Mouse (Mus musculus): Measurements from ENCODE around the gene Cass4.
A peak's percentile ranks its signal among the peaks of the same experiment; 100 is the strongest.

Cass4 gene

DNA sequence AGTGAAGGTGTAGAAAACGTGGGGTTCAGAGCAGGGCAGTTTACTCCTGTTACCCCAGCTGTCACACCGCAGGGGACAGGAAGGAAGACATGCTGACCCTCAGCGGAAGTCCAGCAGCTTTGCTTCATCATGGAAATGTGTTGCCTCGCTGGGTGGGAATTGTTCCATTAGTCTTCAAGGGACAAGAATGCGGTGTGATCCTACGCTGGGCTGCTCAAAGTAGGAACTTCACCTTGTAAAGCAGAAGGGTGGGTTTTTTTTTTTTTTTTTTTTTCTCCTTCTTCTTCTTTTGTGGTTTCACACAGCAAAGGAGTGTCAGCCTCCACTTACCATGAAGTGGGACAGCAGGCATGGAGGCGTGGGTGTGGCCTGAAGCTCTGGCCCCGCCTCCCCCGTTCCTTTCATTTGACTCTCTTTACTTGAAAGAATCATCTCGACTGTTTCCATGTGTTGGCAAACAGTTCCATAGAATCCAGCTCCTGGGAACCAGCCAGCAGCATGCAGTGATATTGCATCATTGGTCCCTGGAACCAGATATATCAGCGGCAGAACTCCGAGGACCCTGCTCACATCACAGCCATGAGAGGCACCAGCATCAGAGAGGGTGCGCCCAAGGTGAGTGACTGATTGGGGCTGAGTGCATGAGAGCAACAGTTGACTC is at the start of gene Cass4:
Gene Cass4 (plus strand): TSS at position 404 of the 661 bp plus-strand sequence.
- DNase-seq (ENCODE audit: extremely low read depth, insufficient read length, low spot score) = no peak

DNA sequence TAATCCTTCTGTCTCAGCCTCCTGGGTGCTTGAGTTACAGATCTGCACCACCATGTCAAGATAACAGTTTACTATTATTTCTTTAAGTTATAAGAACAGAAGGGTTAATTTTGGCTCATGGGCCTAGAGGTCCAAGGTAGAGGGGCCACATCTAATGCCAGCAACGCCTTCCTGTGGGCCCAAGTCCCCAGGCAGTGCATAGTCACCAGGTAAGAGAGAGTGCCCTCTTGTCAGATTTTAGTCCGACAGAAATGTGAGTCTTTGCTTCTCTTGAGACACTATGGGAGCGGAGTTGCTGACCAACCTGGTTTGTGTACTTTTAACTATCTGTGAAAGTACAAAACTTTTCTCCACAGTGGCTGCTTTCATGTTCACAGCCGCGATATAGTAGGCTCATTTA is 48.9 kb upstream of the Cass4 start:
- no peak for DNase-seq (ENCODE audit: extremely low read depth, insufficient read length, low spot score)

DNA sequence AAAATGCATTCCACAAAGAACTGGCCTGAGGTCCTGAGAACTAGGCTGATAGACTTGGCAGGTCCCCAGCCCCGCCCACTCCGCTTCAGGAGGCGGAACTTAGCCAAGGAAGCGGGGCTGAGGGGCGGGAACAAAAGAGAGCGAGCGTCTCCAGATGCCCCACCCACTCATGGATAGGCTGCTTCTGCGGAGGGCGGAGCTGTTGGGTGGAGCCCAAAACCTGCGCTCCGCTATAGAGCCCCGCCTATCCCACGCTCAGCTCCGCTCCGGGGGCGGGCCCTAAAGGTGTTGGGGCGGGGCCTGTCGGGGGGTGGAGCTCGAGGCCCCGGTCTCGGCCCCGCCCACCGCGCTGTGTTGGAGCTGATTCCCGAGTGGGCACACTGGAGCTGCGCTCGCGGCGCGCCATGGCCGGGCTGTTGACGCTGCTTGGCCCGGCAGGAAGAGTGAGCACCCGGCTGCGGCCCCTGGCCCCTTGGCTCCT is 48.3 kb upstream of the Cass4 start, which contains the start of gene Fam210b:
Gene Fam210b (plus strand): TSS at position 308 of the 481 bp plus-strand sequence.
- peak; percentile 92 for DNase-seq (ENCODE audit: extremely low read depth, insufficient read length, low spot score)

DNA sequence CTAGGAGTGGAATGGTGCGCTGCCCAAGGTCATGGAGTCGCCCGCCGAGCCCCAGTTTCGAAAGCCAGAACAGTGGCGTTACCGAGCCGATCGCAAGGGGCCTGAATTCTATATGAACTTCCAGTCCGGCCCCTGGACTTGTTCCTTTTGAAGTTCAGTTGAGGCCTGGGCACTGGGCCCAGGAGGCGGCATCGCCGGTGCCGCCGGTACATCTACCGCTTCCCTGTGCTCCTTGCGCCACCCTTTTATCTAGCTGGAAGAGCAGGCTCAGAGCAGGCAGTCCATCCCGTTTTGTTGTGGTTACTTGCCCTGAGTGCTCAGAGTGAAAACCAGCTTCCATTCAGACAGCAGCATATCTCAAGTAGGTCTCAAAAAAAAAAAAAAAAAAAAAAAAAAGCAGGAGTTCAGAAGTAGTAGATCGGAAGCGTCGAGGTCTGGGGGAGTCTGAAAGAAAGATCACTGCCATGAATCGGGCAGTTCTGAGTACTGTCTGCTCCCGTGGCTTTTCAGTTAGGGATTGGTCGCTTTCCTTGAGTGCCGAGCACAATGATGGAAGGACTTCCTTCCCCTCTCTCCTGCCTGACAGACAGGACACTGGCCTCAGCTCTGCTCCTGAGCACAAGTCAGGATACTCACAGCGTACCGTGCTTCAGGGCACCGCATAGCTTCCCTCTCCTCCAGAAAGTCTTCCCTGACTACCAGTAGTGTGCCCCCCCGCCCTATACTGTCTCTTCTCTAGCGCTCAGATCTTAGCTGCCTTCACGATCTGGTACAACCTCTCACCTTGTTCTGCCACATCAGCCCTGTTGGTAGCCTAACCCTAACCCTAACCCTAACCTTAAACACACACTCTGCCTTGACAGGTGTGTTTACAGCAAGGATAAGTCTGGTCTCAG is 47.3 kb upstream of the Cass4 start:
- peak; percentile 77 for DNase-seq (ENCODE audit: extremely low read depth, insufficient read length, low spot score)

DNA sequence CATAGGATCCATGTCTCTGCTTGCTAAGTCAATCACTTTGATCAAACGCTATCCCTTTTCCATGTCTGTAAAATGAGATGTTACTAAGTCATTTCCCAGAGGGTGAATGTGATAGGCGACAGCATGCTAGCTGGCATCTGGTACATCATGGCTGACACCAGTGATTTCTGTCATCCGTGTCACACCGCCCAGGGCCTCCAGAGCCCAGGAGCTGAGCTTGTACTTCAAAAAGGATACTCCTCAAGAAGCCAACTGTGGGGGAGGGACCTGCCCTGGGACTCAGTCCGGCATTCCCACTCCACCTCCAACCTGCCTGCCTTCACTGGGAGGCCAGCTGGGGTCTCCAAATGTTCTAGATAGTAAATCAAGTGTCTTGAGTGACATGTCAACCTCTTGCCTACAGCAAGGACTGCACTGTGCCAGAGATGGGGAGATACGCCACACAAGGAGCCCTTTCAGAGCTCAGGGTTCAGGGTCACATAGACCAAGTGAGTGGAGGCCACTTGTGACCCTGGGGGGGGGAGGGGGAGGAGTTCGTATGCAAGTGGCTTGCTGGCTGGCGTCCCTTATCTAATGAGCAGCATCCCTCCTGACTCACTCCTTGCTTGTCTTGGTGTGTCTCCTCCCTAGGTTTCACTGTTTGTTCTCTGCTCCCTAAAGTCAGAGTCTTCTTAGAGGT is 46.5 kb upstream of the Cass4 start:
- no peak for DNase-seq (ENCODE audit: extremely low read depth, insufficient read length, low spot score)

DNA sequence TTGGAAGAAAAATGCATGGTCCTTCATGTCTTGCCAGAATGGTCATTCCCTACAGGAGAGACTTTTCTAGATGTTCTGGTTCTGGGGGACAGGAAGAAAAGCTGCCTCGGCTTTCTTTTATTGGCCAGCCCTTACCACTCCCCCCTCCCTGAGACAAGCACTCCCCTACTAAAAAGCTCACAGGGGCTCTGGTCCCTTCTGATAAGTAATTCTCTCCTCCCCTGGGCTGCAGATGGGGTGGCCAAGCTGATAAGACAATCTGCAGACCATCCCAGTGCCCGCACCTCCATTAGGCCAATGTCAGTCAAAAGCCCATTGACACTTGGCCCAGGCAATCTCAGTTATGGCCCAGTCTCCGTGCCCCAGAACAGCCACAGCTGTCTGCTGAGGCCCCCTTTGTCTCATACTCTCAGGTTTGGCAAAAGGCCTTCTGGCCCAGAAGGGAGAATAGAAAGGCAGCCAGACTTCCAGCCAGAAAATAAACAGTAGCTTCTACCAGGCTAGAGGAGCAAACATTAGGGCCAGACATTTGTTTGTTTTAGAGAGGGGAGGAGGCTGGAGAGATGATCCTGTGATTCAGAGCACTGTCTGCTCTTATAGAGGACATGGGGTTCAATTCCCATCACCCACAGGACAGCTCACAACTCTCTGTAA is 45.2 kb upstream of the Cass4 start:
- DNase-seq (ENCODE audit: extremely low read depth, insufficient read length, low spot score) = no peak

DNA sequence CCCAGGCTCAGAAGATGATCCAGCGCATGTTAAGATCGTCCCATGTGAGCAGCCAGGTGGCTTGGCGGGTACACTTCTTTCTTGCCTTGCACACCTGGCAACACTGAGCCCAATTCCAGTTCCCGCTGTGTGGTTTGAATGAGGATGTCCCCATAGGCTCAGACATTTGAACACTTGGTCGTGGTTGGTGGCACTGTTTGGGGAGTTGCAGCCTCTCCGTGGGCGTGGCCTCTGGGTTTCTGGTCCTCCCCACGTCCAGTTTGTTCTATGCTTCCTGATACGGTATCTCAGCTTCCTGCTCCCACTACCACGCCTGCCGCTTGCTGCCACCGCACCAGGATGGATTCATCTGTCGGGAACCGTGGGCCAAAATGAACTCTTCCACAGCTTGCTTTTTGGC is 43.8 kb upstream of the Cass4 start:
- no peak for DNase-seq (ENCODE audit: extremely low read depth, insufficient read length, low spot score)

DNA sequence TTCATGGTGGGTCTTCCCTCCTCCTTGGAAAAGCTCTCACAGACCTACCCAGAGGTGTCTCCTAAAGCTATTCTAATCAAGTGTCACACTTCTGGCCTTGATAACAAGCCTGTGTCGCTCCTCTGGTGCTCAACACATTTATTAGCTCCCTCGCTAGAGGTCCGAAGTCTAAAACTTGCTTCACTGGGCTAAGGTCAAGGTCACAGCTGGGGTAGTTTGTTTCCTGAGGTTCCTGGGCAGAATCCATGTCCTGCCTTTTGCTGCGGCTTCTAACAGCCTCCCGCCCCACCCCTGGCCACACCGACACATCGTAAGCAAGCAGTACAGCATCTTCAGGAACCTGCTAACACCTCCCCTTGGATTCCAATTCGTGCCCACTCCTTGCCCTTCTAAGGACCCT is 42.8 kb upstream of the Cass4 start:
- no peak for DNase-seq (ENCODE audit: extremely low read depth, insufficient read length, low spot score)

DNA sequence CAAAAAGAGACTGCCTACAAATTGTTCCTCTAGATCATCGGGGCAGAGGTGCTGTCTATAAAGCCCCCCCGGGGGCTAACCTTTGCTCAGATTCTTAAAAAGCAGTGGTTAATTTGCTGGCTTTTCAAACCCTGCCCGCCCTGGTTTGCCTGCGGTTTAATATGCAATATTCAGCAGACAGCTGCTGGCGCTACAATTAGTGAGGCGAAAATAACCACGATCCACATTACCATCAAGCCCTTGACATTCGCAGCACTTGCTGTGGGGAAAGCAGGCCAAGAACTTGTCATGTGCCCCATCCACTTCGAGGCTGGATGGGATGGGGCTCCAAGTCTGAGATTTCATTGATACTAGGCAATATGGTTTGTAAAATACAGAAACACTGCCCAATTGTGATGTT is 40.4 kb upstream of the Cass4 start:
- DNase-seq (ENCODE audit: extremely low read depth, insufficient read length, low spot score) = no peak

DNA sequence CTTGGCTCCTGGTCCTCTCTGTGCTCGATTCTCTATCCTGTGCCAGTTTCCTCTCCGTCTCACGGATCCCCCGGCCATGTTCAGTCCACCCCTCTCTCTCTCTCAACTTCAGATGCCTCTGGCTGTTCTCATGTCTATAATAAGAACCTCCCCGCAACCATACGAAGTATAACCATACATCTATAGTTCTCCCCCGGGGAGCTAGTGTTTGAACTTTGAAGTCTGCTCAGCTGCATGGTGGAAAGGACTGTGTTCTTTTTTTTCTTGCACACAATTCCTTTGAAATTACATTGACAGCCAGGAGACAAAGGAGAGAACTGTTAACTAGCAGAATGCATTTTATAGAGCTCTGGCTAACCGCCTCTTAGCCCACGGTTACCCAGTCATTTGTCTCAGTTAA is 38.8 kb upstream of the Cass4 start:
- DNase-seq (ENCODE audit: extremely low read depth, insufficient read length, low spot score) = no peak

DNA sequence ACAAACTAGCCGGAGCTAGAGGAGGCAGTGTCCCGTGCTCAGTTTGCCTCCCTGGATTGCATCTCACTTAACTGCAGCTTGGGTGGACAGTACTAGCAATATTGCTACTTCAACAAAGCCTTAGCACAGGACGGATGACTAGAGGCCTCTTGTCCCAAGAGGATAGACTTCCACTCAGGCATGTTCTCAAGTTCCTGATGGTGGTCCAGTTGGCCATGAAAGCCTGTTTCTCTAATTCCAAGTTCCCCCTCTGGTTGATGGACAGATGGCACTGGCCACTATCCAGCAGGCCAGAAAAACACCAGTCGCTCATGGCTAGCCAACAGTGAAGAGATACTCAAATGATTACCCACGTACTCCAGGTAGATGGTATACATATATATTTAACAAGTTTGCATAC is 37.8 kb upstream of the Cass4 start:
- DNase-seq (ENCODE audit: extremely low read depth, insufficient read length, low spot score) = no peak

DNA sequence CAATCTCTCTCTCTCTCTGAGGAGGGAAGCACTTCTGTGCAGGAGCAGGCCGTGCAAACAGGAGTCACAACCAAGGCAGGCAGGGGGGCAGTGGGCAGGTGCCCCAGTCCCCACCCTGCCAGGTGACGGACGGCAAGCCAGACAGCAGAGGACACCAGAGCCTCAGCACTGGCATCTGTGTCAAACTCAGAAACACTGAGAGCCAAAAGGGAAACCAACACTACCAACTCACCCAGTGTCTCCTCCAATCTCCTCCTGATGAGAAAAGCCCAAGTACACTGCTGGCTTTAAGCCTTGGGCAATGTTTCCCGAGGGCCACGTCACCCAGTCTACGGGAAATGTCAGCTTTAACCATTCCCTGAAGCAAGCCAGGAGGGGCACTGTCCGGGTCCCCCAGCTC is 30.4 kb upstream of the Cass4 start:
- no peak for DNase-seq (ENCODE audit: extremely low read depth, insufficient read length, low spot score)

DNA sequence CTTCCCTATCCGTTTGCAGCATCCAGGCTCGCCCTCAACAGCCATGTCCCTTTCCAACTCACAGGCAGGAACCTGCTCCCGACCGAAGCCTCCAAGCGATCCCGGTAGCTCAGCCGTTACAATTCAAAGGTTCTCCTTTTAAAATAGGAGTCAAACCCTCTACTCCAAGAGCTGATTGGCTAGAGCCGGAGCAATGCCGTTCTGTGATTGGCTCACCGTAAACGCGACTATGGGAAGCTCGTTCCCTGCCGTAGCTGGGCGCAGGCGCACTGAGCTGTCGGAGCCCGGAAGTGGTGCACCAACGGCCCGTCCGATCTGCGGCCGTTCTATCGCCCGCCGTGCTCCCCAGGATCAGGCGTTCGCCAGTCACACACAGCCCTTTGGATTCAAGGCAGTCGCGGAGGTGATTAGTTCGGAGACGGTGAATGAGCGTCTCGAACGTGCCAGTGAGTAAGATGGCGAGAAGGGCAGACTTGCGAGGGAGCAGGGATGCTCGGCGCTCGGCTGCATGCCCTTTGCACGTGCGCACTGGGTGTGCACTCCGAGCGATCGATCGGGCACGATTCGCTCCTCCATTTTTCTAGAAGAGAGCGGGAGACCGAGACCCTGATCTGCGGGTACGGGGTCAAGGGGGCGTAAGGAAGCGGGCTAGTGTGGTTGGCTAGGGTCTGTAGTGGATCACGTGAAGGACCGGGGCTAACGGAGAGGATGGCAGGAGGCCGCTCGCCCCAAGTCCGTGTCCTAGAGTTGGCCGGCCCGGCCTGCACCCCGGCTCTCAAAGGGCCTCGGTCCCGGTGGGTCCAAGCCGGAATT is 23.0 kb upstream of the Cass4 start, which contains the start of the genes Aurka and Cstf1:
Gene Aurka (minus strand): TSS at position 125 of the 813 bp plus-strand sequence.
Gene Cstf1 (plus strand): TSS at position 271 of the 813 bp plus-strand sequence.
- DNase-seq (ENCODE audit: extremely low read depth, insufficient read length, low spot score) = peak; percentile 99

DNA sequence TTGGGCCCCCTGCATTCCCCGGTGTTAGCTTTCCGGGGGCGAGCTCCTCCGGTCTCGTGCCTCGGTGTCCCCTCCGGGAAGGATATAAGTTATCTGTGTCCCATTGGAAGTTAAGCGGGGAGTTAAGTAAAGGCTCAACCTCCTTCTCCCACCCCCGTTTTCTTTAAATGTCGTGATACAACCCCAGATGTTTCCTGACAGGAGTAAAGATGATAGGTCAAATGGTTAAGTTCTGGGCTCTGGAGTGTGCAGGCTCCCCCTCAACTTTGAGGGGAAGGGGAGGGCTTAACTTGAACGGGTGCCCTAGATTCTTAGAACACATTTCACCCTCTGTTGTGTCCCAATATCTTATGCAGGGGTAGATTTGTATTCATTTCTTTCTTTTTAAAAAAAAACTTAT is 22.3 kb upstream of the Cass4 start:
- DNase-seq (ENCODE audit: extremely low read depth, insufficient read length, low spot score) = no peak

DNA sequence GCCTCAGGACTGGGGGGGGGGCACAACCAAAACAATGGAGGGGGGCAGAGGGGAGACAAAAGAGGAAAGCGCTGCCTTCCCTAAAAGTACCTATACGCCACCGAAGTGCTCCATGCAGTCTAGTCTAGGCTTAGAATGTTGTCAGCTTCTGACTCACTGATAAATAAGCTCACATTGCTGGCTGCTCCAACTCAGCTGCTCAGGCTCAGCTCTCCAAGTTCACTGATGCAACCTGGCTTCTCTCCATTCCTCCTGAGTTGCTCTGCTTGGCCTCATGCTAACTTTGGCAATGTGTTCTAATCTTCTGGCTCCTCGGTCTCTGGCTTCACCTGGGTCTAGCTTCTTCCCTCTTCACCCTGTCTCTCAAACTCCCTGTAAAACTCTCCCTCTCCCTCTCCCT is 17.0 kb upstream of the Cass4 start:
- DNase-seq (ENCODE audit: extremely low read depth, insufficient read length, low spot score) = no peak

DNA sequence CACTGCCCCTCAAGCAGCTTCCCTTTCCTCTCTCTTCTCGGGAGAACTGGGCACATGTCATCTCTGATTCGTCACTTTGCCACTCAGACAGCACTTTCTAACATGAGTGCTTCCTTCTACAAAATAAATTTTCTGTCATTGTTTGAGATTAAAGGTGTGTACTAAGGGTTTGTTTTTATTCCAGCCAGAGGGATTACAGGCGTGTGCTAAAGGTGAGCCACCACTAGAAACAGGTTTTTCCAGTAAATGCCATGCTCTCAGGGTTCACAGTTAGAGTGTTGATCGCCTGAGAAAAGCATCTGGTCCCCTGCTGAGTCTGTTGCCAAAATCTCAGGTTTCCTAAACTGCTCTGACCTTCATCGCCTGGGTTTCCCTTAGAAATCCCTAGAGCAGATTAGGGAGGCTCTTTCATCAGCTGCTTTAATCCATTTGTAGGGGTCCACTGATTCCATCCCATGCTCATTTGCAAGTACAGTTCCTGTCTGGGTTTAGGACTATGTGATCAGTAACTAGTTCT is 16.5 kb upstream of the Cass4 start:
- no peak for DNase-seq (ENCODE audit: extremely low read depth, insufficient read length, low spot score)

DNA sequence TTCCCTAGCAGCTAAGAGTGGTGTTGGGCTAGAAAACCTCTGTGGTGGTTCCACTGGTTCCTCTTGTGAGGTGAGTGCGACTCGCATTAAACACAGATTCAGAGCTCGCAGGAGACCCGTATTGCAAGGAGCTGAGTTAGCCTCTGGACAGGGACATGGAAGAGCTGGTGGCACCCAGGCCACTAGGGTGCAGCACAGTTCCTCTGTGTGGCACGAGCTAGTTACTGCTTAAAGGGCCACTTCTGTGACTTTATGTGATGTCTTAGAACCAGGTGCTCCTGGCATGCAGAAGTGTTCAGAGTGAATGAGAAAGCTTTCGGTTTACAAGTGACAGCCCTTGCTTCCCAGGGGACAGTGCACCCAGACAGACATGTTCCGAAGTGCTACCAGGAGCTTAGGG is 15.3 kb upstream of the Cass4 start:
- DNase-seq (ENCODE audit: extremely low read depth, insufficient read length, low spot score) = no peak

DNA sequence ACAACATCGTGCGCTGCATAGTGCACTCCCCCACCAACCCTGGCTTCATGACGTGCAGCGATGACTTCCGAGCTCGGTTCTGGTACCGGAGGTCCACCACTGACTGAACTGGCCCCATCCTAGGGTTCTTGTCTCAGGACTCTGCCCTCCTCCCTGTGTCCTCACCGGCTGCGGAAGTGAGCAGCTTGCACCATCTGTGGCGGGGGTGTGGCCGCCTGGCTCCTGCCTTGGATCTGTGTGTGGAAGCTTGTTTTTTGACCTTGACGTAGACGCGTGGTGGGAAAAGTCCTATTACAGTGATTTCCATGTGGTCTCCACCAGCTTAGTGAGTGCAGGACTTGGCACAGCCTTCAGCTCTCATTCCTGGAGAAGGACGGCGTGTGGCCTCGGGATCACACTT is 13.1 kb upstream of the Cass4 start:
- no peak for DNase-seq (ENCODE audit: extremely low read depth, insufficient read length, low spot score)

DNA sequence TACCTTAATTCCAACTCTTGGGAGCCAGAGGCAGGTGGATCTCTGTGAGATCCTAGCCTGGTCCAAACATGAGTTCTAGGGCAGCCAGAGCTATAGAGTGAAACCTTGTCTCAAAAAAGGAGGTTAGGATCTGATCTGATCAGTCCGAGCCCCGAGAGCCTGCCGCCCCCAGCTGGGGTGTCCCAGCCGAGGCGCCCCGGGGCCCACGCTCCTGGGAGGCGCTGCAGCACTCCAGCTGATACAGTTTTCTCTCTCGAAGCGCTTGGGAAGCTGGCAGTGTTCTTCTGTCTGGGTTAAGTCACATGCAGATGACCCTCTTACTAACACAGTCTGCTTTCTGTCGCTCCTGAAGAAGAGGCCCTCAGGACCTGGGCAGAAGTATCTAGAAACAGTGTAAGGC is 12.3 kb upstream of the Cass4 start:
- no peak for DNase-seq (ENCODE audit: extremely low read depth, insufficient read length, low spot score)

DNA sequence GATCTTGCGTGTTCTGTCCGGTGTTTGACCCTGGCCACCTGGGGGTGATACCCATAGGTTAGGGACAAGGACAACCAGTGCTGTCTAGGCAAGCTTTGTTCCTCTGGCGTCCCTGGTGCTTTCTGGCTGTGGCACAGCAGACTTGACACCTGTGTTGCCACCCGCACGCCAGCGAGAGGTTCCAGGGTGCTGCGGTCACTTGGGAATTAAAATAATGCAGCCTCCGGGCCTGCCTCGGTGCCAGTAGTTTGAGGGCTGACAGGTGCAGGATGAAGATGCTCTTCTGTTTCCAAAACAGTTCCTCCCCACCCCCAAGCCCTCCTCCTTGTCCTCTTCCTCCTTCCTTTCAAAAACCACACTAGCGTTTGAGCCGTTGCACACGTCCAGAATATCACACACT is 11.7 kb upstream of the Cass4 start:
- no peak for DNase-seq (ENCODE audit: extremely low read depth, insufficient read length, low spot score)

Measured in 3134 (cell line).